In genomic region chr17:71230108-71230709, GRCm38 (mm10) we compare ENCODE assay signal across 11 mouse cellular contexts. TPM values are rescaled to one million over a fixed set of nuclear protein-coding genes. Genes with fewer than 3 reads are reported as not detected.
DNase-seq lines count a peak whose midpoint lies in the region; ATAC-seq and TF ChIP-seq lines count a peak whose summit lies in the region.
"Had no signal": no experiment of that assay in that cellular context is flagged by ENCODE, and none has a peak within 500 bp of the region (broad histone marks: within the 10 kb centered on the region; RNA-seq: fewer than 3 reads in every experiment).

No protein-coding gene starts in this region.

- H3K9me3 ChIP-seq in hindbrain, embryonic 11.5 days (ENCODE audit: control insufficient read depth, low read length), result no peaks in the 10 kb centered on the region
- H3K9me3 ChIP-seq in hindbrain, embryonic 10.5 days, result no peaks in the 10 kb centered on the region
- H3K9me3 ChIP-seq in liver, embryonic 14.5 days (ENCODE audit: control insufficient read depth, low read length), result no peaks in the 10 kb centered on the region
- H3K9me3 ChIP-seq: megakaryocyte, embryonic 14.5 days had no signal

- H3K27me3 ChIP-seq in hindbrain, embryonic 11.5 days (ENCODE audit: control insufficient read depth, insufficient read depth, low read length), result no peaks in the 10 kb centered on the region
- no peaks in the 10 kb centered on the region for H3K27me3 ChIP-seq in hindbrain, embryonic 10.5 days (ENCODE audit: insufficient read depth, poor library complexity, severe bottlenecking)
- no peaks in the 10 kb centered on the region for H3K27me3 ChIP-seq in liver, embryonic 14.5 days (ENCODE audit: control insufficient read depth, insufficient read depth, low read length)
- H3K27me3 ChIP-seq: megakaryocyte, embryonic 14.5 days had no signal

- H3K36me3 ChIP-seq in hindbrain, embryonic 11.5 days (ENCODE audit: control insufficient read depth, insufficient read depth, low read length), result no peaks in the 10 kb centered on the region
- peaks cover 47% of the 10 kb centered on the region for H3K36me3 ChIP-seq in hindbrain, embryonic 10.5 days
- H3K36me3 ChIP-seq in liver, embryonic 14.5 days (replicated peaks; ENCODE audit: control insufficient read depth, insufficient read depth, low read depth), result peaks cover 68% of the 10 kb centered on the region

- 0 out of 2 replicates have a peak, but pooled peaks have one; percentile 9 for TF ChIP-seq EP300 in liver, embryonic 14.5 days (IDR thresholded peaks at IDR 0.05; ENCODE audit: low read depth)

- peak; percentile 24 for DNase-seq in hindbrain, embryonic 11.5 days (ENCODE audit: low spot score)
- DNase-seq in hindbrain, embryonic 10.5 days (ENCODE audit: low spot score), result no peak
- DNase-seq in 416B (ENCODE audit: low read depth), result peak; percentile 56
- peak; percentile 37 for DNase-seq in brain, embryonic 14.5 days (ENCODE audit: low read depth)
- DNase-seq in liver, embryonic 14.5 days (ENCODE audit: low read depth in 3 of 3, low spot score in 3 of 3), result no peak
- no peak for DNase-seq in cerebellum, adult 11 months
- no peak for DNase-seq in adrenal gland, postnatal 36 days
- no peak for DNase-seq in layer of hippocampus, postnatal 25 days (ENCODE audit: extremely low spot score in 1 of 2, low spot score in 1 of 2)
- DNase-seq: right cerebral cortex, adult 18-20 months; thymus, postnatal 14 days had no signal

- H3K4me2 ChIP-seq in hindbrain, embryonic 11.5 days (replicated peaks; ENCODE audit: low read depth, low read length), result no peak overlapping the region
- H3K4me2 ChIP-seq in liver, embryonic 14.5 days (ENCODE audit: low read depth), result no peak overlapping the region

- no peak overlapping the region for H3K9ac ChIP-seq in hindbrain, embryonic 11.5 days (ENCODE audit: low read depth, low read length)
- no peak overlapping the region for H3K9ac ChIP-seq in liver, embryonic 14.5 days (replicated peaks)

- TF ChIP-seq POLR2A in brain, embryonic 14.5 days (IDR thresholded peaks at IDR 0.05; ENCODE audit: borderline replicate concordance, extremely low read depth, insufficient read depth, insufficient read length, poor library complexity, severe bottlenecking), result no peak

- no peak for TF ChIP-seq CTCF in brain, embryonic 14.5 days (IDR thresholded peaks at IDR 0.05; ENCODE audit: borderline replicate concordance, extremely low read depth, insufficient read depth, insufficient read length)
- peak; percentile 22 for TF ChIP-seq CTCF in liver, embryonic 14.5 days (IDR thresholded peaks at IDR 0.05; ENCODE audit: low read depth)

- H3K4me1 ChIP-seq in hindbrain, embryonic 11.5 days (replicated peaks; ENCODE audit: control insufficient read depth, insufficient read depth, low read length), result no peaks in the 10 kb centered on the region
- H3K4me1 ChIP-seq in hindbrain, embryonic 10.5 days (replicated peaks), result no peaks in the 10 kb centered on the region
- H3K4me1 ChIP-seq in liver, embryonic 14.5 days (replicated peaks; ENCODE audit: control insufficient read depth in 2 of 2, insufficient read depth in 2 of 2, low read length in 1 of 2), result peaks cover 11 to 12% of the 10 kb centered on the region in 2 experiments

- 84% methylated on average over 9 of the region's 9 CpGs for WGBS in hindbrain, embryonic 11.5 days
- WGBS in hindbrain, embryonic 10.5 days, result 87% methylated on average over 9 of the region's 9 CpGs
- WGBS in liver, embryonic 14.5 days (ENCODE audit: insufficient replicate concordance), result 79% methylated on average over 9 of the region's 9 CpGs

- no peak overlapping the region for H3K27ac ChIP-seq in hindbrain, embryonic 11.5 days (ENCODE audit: low read depth, low read length)
- H3K27ac ChIP-seq in hindbrain, embryonic 10.5 days, result no peak overlapping the region
- peak overlapping the region; percentile 39 for H3K27ac ChIP-seq in liver, embryonic 14.5 days

- no peak for ATAC-seq in hindbrain, embryonic 11.5 days (ENCODE audit: low FRiP score)
- no peak for ATAC-seq in liver, embryonic 14.5 days (ENCODE audit: insufficient read depth)

- no peak overlapping the region for H3K4me3 ChIP-seq in hindbrain, embryonic 11.5 days (ENCODE audit: low read depth, low read length)
- no peak overlapping the region for H3K4me3 ChIP-seq in hindbrain, embryonic 10.5 days
- no peak overlapping the region for H3K4me3 ChIP-seq in liver, embryonic 14.5 days (ENCODE audit: insufficient read depth in 1 of 2, low read depth in 2 of 2, low read length in 2 of 2)
- H3K4me3 ChIP-seq: megakaryocyte, embryonic 14.5 days had no signal

RNA-seq across cellular contexts. Expression of gene Lpin2, which starts 47.8 kb away (rescaled TPM):
- 33.8 and 39.4 TPM in 2 replicates for polyA plus RNA-seq in hindbrain, embryonic 11.5 days (2014; fragmentation: Nextera tagmentation; extraction: Ambion mirVana)
- polyA plus RNA-seq in hindbrain, embryonic 10.5 days (2016; fragmentation: Nextera tagmentation; extraction: Ambion mirVana), result 31.1 and 33.9 TPM in 2 replicates
- 20.4 and 34.5 TPM in 2 replicates for polyA plus RNA-seq in brain, embryonic 14.5 days (2012; rRNA removed)
- 19.5 and 28.6 TPM in 2 replicates for polyA plus RNA-seq in liver, embryonic 14.5 days (2012; rRNA removed)
- 31.1 and 31.6 TPM in 2 replicates for polyA plus RNA-seq in liver, embryonic 14.5 days (2014; fragmentation: Nextera tagmentation; extraction: Ambion mirVana)
- total RNA-seq in adrenal gland, postnatal 36 days (2021), result 10 to 100 TPM; 38.1 to 39.7 TPM
- 10 to 100 TPM; 91.1 to 96.8 TPM for total RNA-seq in layer of hippocampus, postnatal 25 days (2021)

Comparison
In these comparisons a context has a peak if more than half of its experiments do, and no peak if none do; other contexts are left out.
1. DNase-seq: peak in hindbrain, embryonic 11.5 days (single experiment), 416B (single experiment) and brain, embryonic 14.5 days (single experiment); none in hindbrain, embryonic 10.5 days (single experiment), liver, embryonic 14.5 days (0 of 3), cerebellum, adult 11 months (single experiment), adrenal gland, postnatal 36 days (0 of 2) and layer of hippocampus, postnatal 25 days (0 of 2).